Mouse (Mus musculus) lung, embryonic 16.5 days (tissue): ENCODE data around the gene Siglecg. TPM values are rescaled to one million over a fixed set of nuclear protein-coding genes. Genes with fewer than 3 reads are reported as not detected.

Experiments
- ATAC-seq: fragments of 200-750 bp; cut with Nextera tagmentation; 2 replicates; pipeline ENCODE4 v1.8.0; 2017; ENCODE audit warnings: low read depth, mild to moderate bottlenecking, moderate library complexity
- H3K27ac ChIP-seq: fragments of 300-500 bp; sonication (generic); 2 replicates; pipeline ENCODE4 v1.5.1; 2014; ENCODE audit warnings: mild to moderate bottlenecking, control low read depth, low read length
- H3K27me3 ChIP-seq: fragments of 300-500 bp; sonication (generic); 2 replicates; pipeline ENCODE4 v1.6.1; 2014; ENCODE audit warnings: low read depth, low read length, mixed read lengths; ENCODE audit not compliant: control insufficient read depth, insufficient read depth
- H3K36me3 ChIP-seq: fragments of 300-500 bp; sonication (generic); 2 replicates; pipeline ENCODE4 v1.6.1; 2014; ENCODE audit warnings: low read length; ENCODE audit not compliant: control insufficient read depth, insufficient read depth
- H3K4me1 ChIP-seq: fragments of 300-500 bp; sonication (generic); replicated peaks from 2 replicates; pipeline ENCODE4 v1.6.1; 2014; ENCODE audit warnings: low read length, mixed read lengths; ENCODE audit not compliant: control insufficient read depth, insufficient read depth
- H3K4me2 ChIP-seq: fragments of 300-500 bp; sonication (generic); 2 replicates; pipeline ENCODE4 v1.6.1; 2014; ENCODE audit warnings: low read depth, low read length, control low read depth
- H3K4me3 ChIP-seq: fragments of 300-500 bp; sonication (generic); 2 replicates; pipeline ENCODE4 v1.5.1; 2014; ENCODE audit warnings: mild to moderate bottlenecking, low read length, control low read depth
- H3K9ac ChIP-seq: fragments of 300-500 bp; sonication (generic); 2 replicates; pipeline ENCODE4 v1.6.1; 2014; ENCODE audit warnings: low read length, control low read depth
- H3K9me3 ChIP-seq: fragments of 300-500 bp; sonication (generic); 2 replicates; pipeline ENCODE4 v1.6.1; 2016; ENCODE audit warnings: low read length; ENCODE audit not compliant: control insufficient read depth
- WGBS: fragments of 180-500 bp; shearing (Covaris S2); extraction: QIAGEN DNeasy Blood & Tissue Kit; methylation state at CpG from one replicate; pipeline ENCODE4 v1.1.7; 2014; 5-methylcytosine and 5-hydroxymethylcytosine counted together
- polyA plus RNA-seq: library from polyadenylated mRNA; unstranded; fragments of >200 nt; fragmentation: Nextera tagmentation; extraction: Ambion mirVana; gene quantifications from 2 replicates; pipeline ENCODE4 v1.2.1, GENCODE M21; 2015

Gene Siglecg
- polyA plus RNA-seq, 1 experiment from 2014 or later = 0.25 TPM

DNA sequence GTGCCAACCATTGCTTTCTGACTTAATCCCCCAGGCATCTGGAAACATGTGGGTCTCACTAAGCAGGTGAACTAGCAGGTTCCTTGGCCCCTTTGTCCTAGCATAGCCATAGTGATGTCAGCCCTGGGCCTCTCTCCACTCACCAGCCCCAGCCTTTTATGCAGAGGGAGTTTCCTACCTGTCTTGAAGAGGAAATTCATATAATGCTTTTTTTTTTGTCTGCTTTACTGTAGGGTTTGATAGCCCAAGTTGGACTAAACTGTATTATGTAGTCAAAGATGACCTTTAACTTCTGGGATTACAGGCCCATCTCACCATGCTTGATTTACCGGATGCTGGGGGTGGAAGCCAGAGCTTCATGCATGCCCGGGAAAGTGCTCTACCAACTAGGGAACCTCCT is 41.8 kb downstream of the Siglecg start:
- Histone ChIP-seq H3K9me3 (no peaks in the 10 kb centered on the region), H3K27me3 (no peaks in the 10 kb centered on the region), H3K9ac (no peak overlapping the region), H3K4me3 (no peak overlapping the region), H3K4me2 (no peak overlapping the region), H3K36me3 (peaks cover 3% of the 10 kb centered on the region; the same call in 1 of the 2 replicates), H3K27ac (no peak overlapping the region), H3K4me1 (peaks cover 9% of the 10 kb centered on the region)
- 96% methylated on average over 2 of the region's 2 CpGs for WGBS
- no peak for ATAC-seq

DNA sequence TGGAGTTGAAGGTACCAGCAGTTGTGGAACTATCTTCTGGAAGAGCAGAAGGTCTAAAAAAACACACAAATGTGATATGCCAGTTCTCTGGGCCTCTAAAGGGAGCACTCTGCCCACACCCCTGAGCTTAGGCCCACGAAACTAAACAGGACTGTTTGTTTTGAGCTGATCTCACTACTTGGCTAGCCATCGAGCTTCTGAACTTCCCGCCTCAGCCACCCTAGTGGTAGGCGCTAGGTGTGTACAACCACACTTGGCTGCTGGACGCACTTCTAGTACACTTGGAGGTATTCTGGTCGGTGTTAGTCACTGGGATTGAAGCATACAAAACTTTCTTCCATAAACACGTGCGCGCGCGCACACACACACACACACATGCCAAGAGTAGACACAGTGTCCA is 43.7 kb downstream of the Siglecg start:
- peaks cover 4% of the 10 kb centered on the region; the same call in 1 of the 2 replicates for H3K36me3 ChIP-seq
- no peak overlapping the region for H3K4me2 ChIP-seq
- no peak overlapping the region for H3K9ac ChIP-seq
- ATAC-seq = no peak
- no peaks in the 10 kb centered on the region for H3K9me3 ChIP-seq
- H3K27ac ChIP-seq = no peak overlapping the region
- H3K27me3 ChIP-seq = no peaks in the 10 kb centered on the region
- H3K4me3 ChIP-seq = no peak overlapping the region
- 0 out of 2 replicates have a peak, but pooled peaks cover 4% of the 10 kb centered on the region for H3K4me1 ChIP-seq
- WGBS = 91% methylated on average over 11 of the region's 11 CpGs

DNA sequence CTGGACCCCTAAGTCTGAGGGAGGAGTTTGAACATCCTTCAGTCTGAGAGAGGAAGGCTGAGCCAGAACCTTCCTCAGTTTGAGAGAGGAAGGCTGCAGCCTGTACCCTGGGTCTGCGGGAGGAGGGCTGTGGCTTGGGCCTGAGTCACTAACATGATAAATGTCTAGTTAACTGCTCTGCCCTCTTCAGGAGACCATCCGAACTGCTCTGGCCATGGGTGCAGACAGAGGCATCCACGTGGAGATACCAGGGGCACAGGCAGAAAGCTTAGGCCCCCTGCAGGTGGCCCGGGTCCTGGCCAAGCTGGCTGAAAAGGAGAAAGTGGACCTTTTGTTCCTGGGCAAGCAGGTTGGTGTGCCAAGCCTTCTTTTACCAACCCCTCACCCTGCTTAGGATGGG is 44.6 kb downstream of the Siglecg start:
- H3K9me3 ChIP-seq = no peaks in the 10 kb centered on the region
- 30% methylated on average over 4 of the region's 4 CpGs for WGBS
- no peak overlapping the region for H3K4me2 ChIP-seq
- H3K4me1 ChIP-seq = 0 out of 2 replicates have a peak, but pooled peaks cover 4% of the 10 kb centered on the region
- H3K27me3 ChIP-seq = no peaks in the 10 kb centered on the region
- no peak overlapping the region for H3K9ac ChIP-seq
- H3K36me3 ChIP-seq = peaks cover 7% of the 10 kb centered on the region; the same call in 1 of the 2 replicates
- no peak for ATAC-seq
- H3K4me3 ChIP-seq = no peak overlapping the region
- H3K27ac ChIP-seq = no peak overlapping the region

GRCm38 (mm10) chr7:43453599-43454355 is 45.8 kb downstream of the Siglecg start:
- no peak for ATAC-seq
- Histone ChIP-seq H3K27me3 (no peaks in the 10 kb centered on the region), H3K4me1 (no peaks in the 10 kb centered on the region), H3K36me3 (peaks cover 7% of the 10 kb centered on the region), H3K4me2 (no peak overlapping the region), H3K9ac (no peak overlapping the region), H3K4me3 (no peak overlapping the region), H3K27ac (no peak overlapping the region), H3K9me3 (no peaks in the 10 kb centered on the region)
- WGBS = 76% methylated on average over 14 of the region's 14 CpGs

GRCm38 (mm10) chr7:43454371-43454770 is 46.4 kb downstream of the Siglecg start:
- Histone ChIP-seq H3K4me1 (no peaks in the 10 kb centered on the region), H3K36me3 (peaks cover 7% of the 10 kb centered on the region), H3K9ac (no peak overlapping the region), H3K4me3 (no peak overlapping the region), H3K4me2 (no peak overlapping the region), H3K9me3 (no peaks in the 10 kb centered on the region), H3K27me3 (no peaks in the 10 kb centered on the region), H3K27ac (no peak overlapping the region)
- WGBS = 68% methylated on average over 6 of the region's 6 CpGs
- ATAC-seq = no peak

- WGBS = 54% methylated on average over 4 of the region's 4 CpGs
Observed at GRCm38 (mm10) chr7:43462851-43463250, 54.8 kb downstream of the Siglecg start, which contains the start of gene Vsig10l. Vsig10l (plus strand) TSS chr7:43463151.

DNA sequence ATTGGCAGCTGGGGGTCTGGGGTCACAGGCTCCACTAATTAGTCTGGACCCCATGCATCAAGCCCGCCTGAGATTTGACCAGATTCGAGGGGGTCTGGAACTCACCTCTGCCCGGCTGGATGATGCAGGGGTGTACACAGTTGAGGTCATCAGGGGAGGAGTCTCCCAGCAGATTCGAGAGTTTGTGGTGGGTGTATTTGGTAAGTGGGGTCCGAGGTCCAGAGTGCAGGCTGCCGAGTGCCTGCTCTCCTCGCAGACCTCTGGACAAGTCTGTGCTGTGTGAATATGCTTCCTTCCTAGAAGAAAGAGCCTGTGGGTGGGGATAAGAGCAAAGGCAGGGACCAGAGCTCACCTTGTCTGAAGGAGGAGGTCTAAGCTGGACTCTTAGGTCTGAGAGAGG is 56.0 kb downstream of the Siglecg start:
- WGBS = 68% methylated on average over 7 of the region's 7 CpGs
- Histone ChIP-seq H3K27me3 (peaks cover 2% of the 10 kb centered on the region; the same call in 1 of the 2 replicates), H3K36me3 (no peaks in the 10 kb centered on the region), H3K4me2 (no peak overlapping the region), H3K27ac (no peak overlapping the region), H3K4me3 (no peak overlapping the region), H3K9me3 (no peaks in the 10 kb centered on the region), H3K9ac (no peak overlapping the region), H3K4me1 (peaks cover 12% of the 10 kb centered on the region)
- no peak for ATAC-seq

More at GRCm38 (mm10) chr7:43462851-43463250, 54.8 kb downstream of the Siglecg start, which contains the start of gene Vsig10l:
- no peak for ATAC-seq
- peaks cover 12% of the 10 kb centered on the region for H3K4me1 ChIP-seq
- no peak within 1 kb of the TSS for H3K9ac ChIP-seq
- no peak within 1 kb of the TSS for H3K4me2 ChIP-seq
- H3K9me3 ChIP-seq = no peaks in the 10 kb centered on the region
- no peaks in the 10 kb centered on the region; the same call in 1 of the 2 replicates for H3K36me3 ChIP-seq
- H3K27ac ChIP-seq = no peak within 1 kb of the TSS
- H3K4me3 ChIP-seq = no peak within 1 kb of the TSS
- H3K27me3 ChIP-seq = peaks cover 2% of the 10 kb centered on the region; the same call in 1 of the 2 replicates

GRCm38 (mm10) chr7:43464864-43465343 is 56.9 kb downstream of the Siglecg start:
- H3K27ac ChIP-seq = no peak overlapping the region
- H3K9me3 ChIP-seq = no peaks in the 10 kb centered on the region
- H3K4me2 ChIP-seq = peak overlapping the region; percentile 97
- ATAC-seq = no peak; the same call in 1 of the 2 replicates
- WGBS = 7% methylated on average over 35 of the region's 35 CpGs
- peak overlapping the region; percentile 54 for H3K4me3 ChIP-seq
- no peaks in the 10 kb centered on the region for H3K36me3 ChIP-seq
- peaks cover 12% of the 10 kb centered on the region for H3K4me1 ChIP-seq
- H3K27me3 ChIP-seq = peaks cover 2% of the 10 kb centered on the region; the same call in 1 of the 2 replicates
- peak overlapping the region; percentile 65 for H3K9ac ChIP-seq

GRCm38 (mm10) chr7:43465344-43466098 is 57.5 kb downstream of the Siglecg start:
- 1% methylated on average over 33 of the region's 33 CpGs for WGBS
- Histone ChIP-seq H3K4me2 (peak overlapping the region; percentile 97), H3K9ac (peak overlapping the region; percentile 65)

More at GRCm38 (mm10) chr7:43465344-43466098, 57.5 kb downstream of the Siglecg start:
- peaks cover 12% of the 10 kb centered on the region for H3K4me1 ChIP-seq
- H3K27me3 ChIP-seq = peaks cover 2% of the 10 kb centered on the region; the same call in 1 of the 2 replicates
- H3K27ac ChIP-seq = no peak overlapping the region
- no peaks in the 10 kb centered on the region for H3K9me3 ChIP-seq
- no peaks in the 10 kb centered on the region for H3K36me3 ChIP-seq
- peak; percentile 89 for ATAC-seq
- peak overlapping the region; percentile 54 for H3K4me3 ChIP-seq
